Mouse (Mus musculus) gastrocnemius, adult 2 months (tissue): ENCODE data around the gene Nckap5. TPM values are rescaled to one million over a fixed set of nuclear protein-coding genes. Genes with fewer than 3 reads are reported as not detected.

ENCODE experiments used
- DNase-seq: peaks from one replicate; pipeline ENCODE4 v3.0.0; 2022
- H3K27ac ChIP-seq: fragments of 200-600 bp; 2 replicates; pipeline ENCODE4 v1.8.1; 2022; ENCODE audit warnings: mild to moderate bottlenecking
- H3K4me3 ChIP-seq: fragments of 200-600 bp; 2 replicates; pipeline ENCODE4 v1.8.1; 2022; ENCODE audit warnings: mild to moderate bottlenecking, moderate library complexity
- CTCF ChIP-seq: fragments of 200-600 bp; IDR thresholded peaks from 2 replicates; pipeline ENCODE4 v1.8.1; 2022; ENCODE audit warnings: antibody characterized with exemption, mild to moderate bottlenecking, moderate library complexity
- intact Hi-C: fragments of 180-260 bp; cut with DNase I; formaldehyde crosslinking; loops from one replicate; pipeline ENCODE4 v1.15.1; 2025
- total RNA-seq, 2 experiments: library from RNA; stranded (reverse); gene quantifications; 2 replicates each; pipeline ENCODE4 v1.2.3; 2021

Nckap5 gene
- total RNA-seq, 2 experiments from 2014 or later = 0.82 to 1.6 TPM

DNA sequence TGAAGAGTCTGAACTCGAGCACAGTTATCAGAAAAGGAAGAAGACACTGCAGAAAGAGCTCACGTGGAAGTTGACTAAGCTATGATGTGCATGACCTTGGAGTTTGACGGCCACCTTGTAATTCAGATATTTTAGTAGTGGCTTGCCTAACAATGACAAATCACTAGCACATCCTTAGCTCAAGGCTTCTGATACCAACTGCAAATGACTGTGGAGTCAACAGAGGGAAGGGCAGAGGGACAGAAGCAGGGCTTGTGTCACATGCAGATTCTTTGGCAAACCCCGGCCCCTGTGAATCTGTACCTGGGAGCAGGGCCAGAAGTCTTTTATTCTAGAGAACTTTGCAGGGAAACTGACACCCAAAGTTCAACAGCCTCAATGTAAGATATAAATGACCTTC lies 597.4 kb downstream of the Nckap5 start:
- DNase-seq = no peak
- intact Hi-C loops = no loop called here
- Histone ChIP-seq H3K4me3 (no peak overlapping the region), H3K27ac (no peak overlapping the region)
- TF ChIP-seq CTCF = no peak

GRCm38 (mm10) chr1:126231199-126231598 lies 599.4 kb downstream of the Nckap5 start:
- intact Hi-C loops = no loop called here
- no peak for DNase-seq
- Histone ChIP-seq H3K27ac (no peak overlapping the region), H3K4me3 (no peak overlapping the region)
- no peak for TF ChIP-seq CTCF

DNA sequence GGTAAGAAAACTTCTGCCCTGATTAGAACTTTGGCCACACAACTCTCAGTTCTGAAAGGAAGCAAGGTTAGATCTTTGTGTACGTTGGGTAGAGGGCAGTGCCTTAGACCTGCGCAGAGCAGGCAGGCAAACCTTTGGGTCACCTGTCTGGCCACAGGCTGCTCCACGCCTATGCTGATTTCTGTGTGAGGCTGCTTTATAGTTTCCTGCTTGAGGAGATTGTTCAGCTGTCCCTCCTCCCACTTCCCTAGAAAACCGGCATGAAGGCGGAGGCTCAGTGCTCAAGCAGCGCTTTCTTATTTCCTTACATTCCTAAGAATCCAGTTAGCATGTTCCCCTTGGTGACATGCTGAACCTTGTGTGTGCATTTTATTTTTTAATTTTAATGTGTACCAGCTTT lies 620.4 kb downstream of the Nckap5 start:
- intact Hi-C loops = no loop called here
- Histone ChIP-seq H3K4me3 (no peak overlapping the region), H3K27ac (no peak overlapping the region)
- no peak for TF ChIP-seq CTCF
- DNase-seq = no peak

DNA sequence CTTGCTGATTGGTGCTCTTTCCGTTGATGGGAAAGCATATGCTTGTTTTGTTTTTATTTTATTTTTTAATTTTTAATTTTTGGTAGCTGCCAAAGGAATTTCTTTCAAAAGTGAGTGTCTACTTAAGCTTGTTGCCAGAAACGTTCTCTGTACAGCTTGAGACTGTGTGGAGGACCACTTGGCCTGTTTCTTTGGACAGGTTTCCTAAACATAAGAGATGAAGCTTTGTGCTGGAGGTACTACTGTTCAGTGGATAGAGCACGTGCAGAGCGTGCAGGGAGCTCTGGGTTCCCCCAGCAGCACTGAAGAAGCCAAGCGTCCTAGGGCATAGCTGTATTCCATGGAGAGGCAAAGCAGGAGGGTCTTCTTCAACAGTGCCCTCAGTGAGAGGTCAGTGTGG lies 620.9 kb downstream of the Nckap5 start:
- intact Hi-C loops = no loop called here
- no peak overlapping the region for H3K27ac ChIP-seq
- H3K4me3 ChIP-seq = no peak overlapping the region
- TF ChIP-seq CTCF = no peak
- no peak for DNase-seq

DNA sequence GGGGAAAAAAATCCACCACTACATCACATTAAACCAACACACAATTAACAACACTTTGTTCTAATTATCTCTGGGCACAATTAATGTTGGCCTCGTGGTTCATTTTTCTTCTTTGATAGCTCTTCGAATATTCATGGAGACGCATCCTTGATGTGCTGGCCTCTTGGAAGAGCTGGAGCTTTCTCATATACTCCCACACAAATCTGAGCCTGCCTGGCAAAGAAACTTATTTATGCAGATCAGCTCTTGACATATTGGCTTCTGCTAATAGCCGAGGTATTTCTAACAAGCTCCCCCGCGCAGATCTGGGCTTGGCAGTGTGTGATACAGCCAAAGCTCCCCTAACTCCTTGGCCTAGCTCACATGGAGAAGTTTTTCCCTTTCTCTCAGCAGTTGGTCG lies 621.5 kb downstream of the Nckap5 start:
- no peak overlapping the region for H3K27ac ChIP-seq
- intact Hi-C loops = no loop called here
- no peak overlapping the region for H3K4me3 ChIP-seq
- no peak for TF ChIP-seq CTCF
- no peak for DNase-seq

DNA sequence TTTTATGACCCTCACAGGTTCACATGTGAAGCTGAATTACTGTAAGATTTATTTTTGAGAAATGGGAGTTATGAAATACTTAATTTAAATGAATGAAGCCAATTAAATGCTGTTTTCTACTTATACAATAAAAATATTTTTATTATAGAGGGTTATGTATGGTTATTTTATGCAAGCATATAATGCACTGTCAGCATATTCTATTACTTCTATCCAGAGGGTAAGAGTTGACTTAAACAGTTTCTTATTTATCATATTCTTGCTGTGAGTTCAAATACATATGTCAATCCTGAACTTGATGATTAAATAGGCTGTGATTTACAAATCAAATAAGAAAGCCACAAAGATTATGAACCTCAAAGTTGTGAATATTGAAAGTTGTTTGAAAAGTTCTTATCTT lies 633.7 kb downstream of the Nckap5 start:
- Histone ChIP-seq H3K27ac (no peak overlapping the region), H3K4me3 (no peak overlapping the region)
- intact Hi-C loops = no loop called here
- no peak for TF ChIP-seq CTCF
- DNase-seq = no peak

- no peak overlapping the region for H3K4me3 ChIP-seq
- intact Hi-C loops = no loop called here
- no peak overlapping the region for H3K27ac ChIP-seq
- TF ChIP-seq CTCF = no peak
- DNase-seq = no peak
Observed at GRCm38 (mm10) chr1:126190353-126190752, 640.2 kb downstream of the Nckap5 start.

GRCm38 (mm10) chr1:126183751-126184150 lies 646.8 kb downstream of the Nckap5 start:
- no peak for DNase-seq
- no peak overlapping the region for H3K27ac ChIP-seq
- intact Hi-C loops = no loop called here

GRCm38 (mm10) chr1:126168579-126168978 lies 662.0 kb downstream of the Nckap5 start:
- no peak for TF ChIP-seq CTCF
- no peak for DNase-seq
- intact Hi-C loops = no loop called here
- Histone ChIP-seq H3K27ac (no peak overlapping the region), H3K4me3 (no peak overlapping the region)

More at GRCm38 (mm10) chr1:126183751-126184150, 646.8 kb downstream of the Nckap5 start:
- TF ChIP-seq CTCF = no peak
- no peak overlapping the region for H3K4me3 ChIP-seq

GRCm38 (mm10) chr1:126168131-126168530 lies 662.5 kb downstream of the Nckap5 start:
- no peak overlapping the region for H3K27ac ChIP-seq
- H3K4me3 ChIP-seq = no peak overlapping the region
- TF ChIP-seq CTCF = no peak
- DNase-seq = no peak
- intact Hi-C loops = no loop called here

- DNase-seq = no peak
- H3K4me3 ChIP-seq = no peak overlapping the region
- no peak overlapping the region for H3K27ac ChIP-seq
- intact Hi-C loops = no loop called here
- no peak for TF ChIP-seq CTCF
Observed at GRCm38 (mm10) chr1:126167546-126167945, 663.1 kb downstream of the Nckap5 start.

- no peak overlapping the region for H3K4me3 ChIP-seq
- no peak for TF ChIP-seq CTCF
- no peak for DNase-seq
- H3K27ac ChIP-seq = no peak overlapping the region
- intact Hi-C loops = no loop called here
Observed at GRCm38 (mm10) chr1:126159287-126159686, 671.3 kb downstream of the Nckap5 start.

DNA sequence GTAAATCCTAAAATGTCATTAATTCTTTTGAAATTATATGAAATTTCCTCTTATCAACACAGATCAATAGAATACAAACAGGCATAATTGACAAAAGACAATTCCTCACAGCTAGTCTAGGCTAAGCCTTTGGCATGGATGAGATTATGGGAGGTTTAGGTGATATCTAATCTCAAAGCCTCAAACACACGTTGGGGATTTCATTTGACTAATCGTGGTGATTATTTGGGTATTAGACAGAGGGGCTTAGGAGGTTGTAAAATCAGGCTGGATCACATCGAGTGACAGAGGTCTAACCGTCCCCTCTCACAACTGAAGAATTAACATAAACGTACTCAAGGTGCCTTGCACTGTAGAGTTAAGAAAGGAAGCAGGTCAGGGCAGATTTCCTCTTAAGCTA lies 674.8 kb downstream of the Nckap5 start:
- Histone ChIP-seq H3K27ac (no peak overlapping the region), H3K4me3 (no peak overlapping the region)
- no peak for DNase-seq
- TF ChIP-seq CTCF = no peak
- intact Hi-C loops = no loop called here

DNA sequence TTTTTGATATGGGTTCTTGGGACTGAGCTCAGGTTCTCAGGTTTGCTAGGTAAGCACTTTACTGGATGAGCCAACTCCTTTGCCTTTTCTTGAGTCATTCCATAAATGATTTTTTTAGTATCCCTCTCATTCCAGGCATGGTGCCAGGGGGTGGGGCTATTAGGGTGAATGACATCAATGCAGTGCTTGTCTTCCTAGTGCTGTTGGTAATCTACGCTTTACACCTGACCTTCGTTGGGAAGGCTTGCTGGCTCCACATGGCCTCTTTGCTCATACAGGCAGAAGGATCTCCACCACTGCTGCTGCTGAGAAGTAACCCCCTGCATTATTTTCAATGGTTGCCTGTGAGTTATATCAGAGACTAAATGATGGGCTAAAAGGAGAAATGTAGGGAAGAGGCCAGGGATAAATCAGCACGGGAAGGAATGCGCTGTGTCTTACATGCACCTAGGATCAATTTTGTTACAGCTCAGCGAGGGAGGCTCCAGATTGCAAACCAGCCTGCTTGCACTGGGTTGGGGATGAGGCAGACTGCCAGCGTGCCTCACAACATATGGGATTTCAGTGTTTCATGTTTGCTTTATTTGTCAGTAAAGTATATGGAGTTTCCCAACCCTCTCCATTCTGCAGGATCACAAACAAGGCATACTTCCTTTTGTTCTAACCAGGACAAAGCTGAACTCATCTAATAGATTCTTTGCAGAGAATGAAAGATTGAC lies 676.9 kb downstream of the Nckap5 start:
- Histone ChIP-seq H3K4me3 (no peak overlapping the region), H3K27ac (no peak overlapping the region)
- no peak for DNase-seq
- no peak for TF ChIP-seq CTCF
- intact Hi-C loops = no loop called here
